Mouse (Mus musculus): ENCODE data around the gene Fbxo28. TPM values are rescaled to one million over a fixed set of nuclear protein-coding genes. Genes with fewer than 3 reads are reported as not detected.

The Fbxo28 gene
- total and polyA plus RNA-seq, 2 experiments from 2014 or later, result 7.7 to 27.9 TPM

GRCm38 (mm10) chr1:182358133-182358532 lies 16.7 kb upstream of the Fbxo28 start:
- DNase-seq (ENCODE audit: low spot score), result no peak
- no peak for TF ChIP-seq CTCF (IDR thresholded peaks at IDR 0.05; ENCODE audit: low read depth)
- no peak for TF ChIP-seq EP300 (IDR thresholded peaks at IDR 0.05; ENCODE audit: low read depth)
- H3K9me3 ChIP-seq (replicated peaks; ENCODE audit: control insufficient read depth, low read length), result no peaks in the 10 kb centered on the region
- no peak for ATAC-seq (ENCODE audit: insufficient read depth, low read depth)
- H3K27ac ChIP-seq (ENCODE audit: low read depth), result peak overlapping the region; percentile 43; the same call in 1 of the 2 replicates
- WGBS, result 65% methylated on average over 1 of the region's 1 CpGs
- H3K27me3 ChIP-seq (ENCODE audit: control insufficient read depth, insufficient read depth, low read length), result no peaks in the 10 kb centered on the region
- no peak overlapping the region for H3K4me2 ChIP-seq (ENCODE audit: low read depth, low read length)
- no peak overlapping the region for H3K4me3 ChIP-seq (ENCODE audit: low read depth, low read length)
- no peak overlapping the region for H3K9ac ChIP-seq (replicated peaks; ENCODE audit: low read depth, low read length)
- no peaks in the 10 kb centered on the region for H3K36me3 ChIP-seq (replicated peaks; ENCODE audit: control insufficient read depth, insufficient read depth, low read length)
- H3K4me1 ChIP-seq (ENCODE audit: control insufficient read depth, insufficient read depth), result no peaks in the 10 kb centered on the region

GRCm38 (mm10) chr1:182354504-182355147 lies 13.2 kb upstream of the Fbxo28 start:
- TF ChIP-seq CTCF (IDR thresholded peaks at IDR 0.05; ENCODE audit: low read depth) (no peak), EP300 (IDR thresholded peaks at IDR 0.05; ENCODE audit: low read depth) (no peak)
- no peak for ATAC-seq (ENCODE audit: insufficient read depth, low read depth)
- Histone ChIP-seq H3K4me3 (ENCODE audit: low read depth, low read length) (no peak overlapping the region), H3K9ac (replicated peaks; ENCODE audit: low read depth, low read length) (no peak overlapping the region), H3K27me3 (ENCODE audit: control insufficient read depth, insufficient read depth, low read length) (no peaks in the 10 kb centered on the region), H3K36me3 (replicated peaks; ENCODE audit: control insufficient read depth, insufficient read depth, low read length) (no peaks in the 10 kb centered on the region), H3K9me3 (replicated peaks; ENCODE audit: control insufficient read depth, low read length) (no peaks in the 10 kb centered on the region), H3K4me1 (ENCODE audit: control insufficient read depth, insufficient read depth) (no peaks in the 10 kb centered on the region), H3K4me2 (ENCODE audit: low read depth, low read length) (no peak overlapping the region), H3K27ac (ENCODE audit: low read depth) (no peak overlapping the region)
- DNase-seq (ENCODE audit: low spot score), result no peak
- WGBS, result 79% methylated on average over 11 of the region's 11 CpGs

- ATAC-seq (ENCODE audit: insufficient read depth, low read depth), result no peak
- Histone ChIP-seq H3K9ac (replicated peaks; ENCODE audit: low read depth, low read length) (no peak overlapping the region), H3K4me1 (ENCODE audit: control insufficient read depth, insufficient read depth) (no peaks in the 10 kb centered on the region), H3K36me3 (replicated peaks; ENCODE audit: control insufficient read depth, insufficient read depth, low read length) (no peaks in the 10 kb centered on the region), H3K27me3 (ENCODE audit: control insufficient read depth, insufficient read depth, low read length) (no peaks in the 10 kb centered on the region), H3K9me3 (replicated peaks; ENCODE audit: control insufficient read depth, low read length) (no peaks in the 10 kb centered on the region), H3K27ac (ENCODE audit: low read depth) (no peak overlapping the region), H3K4me3 (ENCODE audit: low read depth, low read length) (no peak overlapping the region), H3K4me2 (ENCODE audit: low read depth, low read length) (no peak overlapping the region)
- 63% methylated on average over 6 of the region's 6 CpGs for WGBS
- DNase-seq (ENCODE audit: low spot score), result no peak
- TF ChIP-seq CTCF (IDR thresholded peaks at IDR 0.05; ENCODE audit: low read depth) (no peak), EP300 (IDR thresholded peaks at IDR 0.05; ENCODE audit: low read depth) (no peak)
Measured at GRCm38 (mm10) chr1:182349557-182349956, 8.1 kb upstream of the Fbxo28 start.

- Histone ChIP-seq H3K27ac (ENCODE audit: low read depth) (peak overlapping the region; percentile 67), H3K9ac (replicated peaks; ENCODE audit: low read depth, low read length) (no peak overlapping the region), H3K4me1 (ENCODE audit: control insufficient read depth, insufficient read depth) (no peaks in the 10 kb centered on the region), H3K4me3 (ENCODE audit: low read depth, low read length) (no peak overlapping the region), H3K9me3 (replicated peaks; ENCODE audit: control insufficient read depth, low read length) (no peaks in the 10 kb centered on the region), H3K27me3 (ENCODE audit: control insufficient read depth, insufficient read depth, low read length) (no peaks in the 10 kb centered on the region), H3K36me3 (replicated peaks; ENCODE audit: control insufficient read depth, insufficient read depth, low read length) (no peaks in the 10 kb centered on the region), H3K4me2 (ENCODE audit: low read depth, low read length) (peak overlapping the region; percentile 24)
- no peak for DNase-seq (ENCODE audit: low spot score)
- TF ChIP-seq CTCF (IDR thresholded peaks at IDR 0.05; ENCODE audit: low read depth) (no peak), EP300 (IDR thresholded peaks at IDR 0.05; ENCODE audit: low read depth) (no peak)
- 19% methylated on average over 5 of the region's 5 CpGs for WGBS
- ATAC-seq (ENCODE audit: insufficient read depth, low read depth), result peak; percentile 49; the same call in 1 of the 2 replicates
Measured at GRCm38 (mm10) chr1:182346491-182346890, 5.1 kb upstream of the Fbxo28 start.

GRCm38 (mm10) chr1:182345857-182346256 lies 4.4 kb upstream of the Fbxo28 start:
- Histone ChIP-seq H3K9ac (replicated peaks; ENCODE audit: low read depth, low read length) (no peak overlapping the region), H3K4me1 (ENCODE audit: control insufficient read depth, insufficient read depth) (no peaks in the 10 kb centered on the region), H3K9me3 (replicated peaks; ENCODE audit: control insufficient read depth, low read length) (no peaks in the 10 kb centered on the region), H3K4me2 (ENCODE audit: low read depth, low read length) (no peak overlapping the region), H3K4me3 (ENCODE audit: low read depth, low read length) (no peak overlapping the region), H3K27me3 (ENCODE audit: control insufficient read depth, insufficient read depth, low read length) (no peaks in the 10 kb centered on the region), H3K36me3 (replicated peaks; ENCODE audit: control insufficient read depth, insufficient read depth, low read length) (no peaks in the 10 kb centered on the region), H3K27ac (ENCODE audit: low read depth) (no peak overlapping the region)
- no peak for ATAC-seq (ENCODE audit: insufficient read depth, low read depth)
- 72% methylated on average over 2 of the region's 2 CpGs for whole genome bisulfite sequencing
- TF ChIP-seq CTCF (IDR thresholded peaks at IDR 0.05; ENCODE audit: low read depth), result no peak
- no peak for TF ChIP-seq EP300 (IDR thresholded peaks at IDR 0.05; ENCODE audit: low read depth)
- no peak for DNase-seq (ENCODE audit: low spot score)

GRCm38 (mm10) chr1:182341993-182342392 lies 564 bp upstream of the Fbxo28 start:
- 38% methylated on average over 6 of the region's 6 CpGs for WGBS
- Histone ChIP-seq H3K4me2 (ENCODE audit: low read depth, low read length) (peak overlapping the region; percentile 100), H3K27me3 (ENCODE audit: control insufficient read depth, insufficient read depth, low read length) (no peaks in the 10 kb centered on the region), H3K4me1 (ENCODE audit: control insufficient read depth, insufficient read depth) (peaks cover 13% of the 10 kb centered on the region; the same call in 1 of the 2 replicates), H3K4me3 (ENCODE audit: low read depth, low read length) (peak overlapping the region; percentile 100), H3K36me3 (replicated peaks; ENCODE audit: control insufficient read depth, insufficient read depth, low read length) (no peaks in the 10 kb centered on the region), H3K9ac (replicated peaks; ENCODE audit: low read depth, low read length) (peak overlapping the region; percentile 98), H3K9me3 (replicated peaks; ENCODE audit: control insufficient read depth, low read length) (no peaks in the 10 kb centered on the region), H3K27ac (ENCODE audit: low read depth) (peak overlapping the region; percentile 44; the same call in 1 of the 2 replicates)
- TF ChIP-seq CTCF (IDR thresholded peaks at IDR 0.05; ENCODE audit: low read depth) (no peak), EP300 (IDR thresholded peaks at IDR 0.05; ENCODE audit: low read depth) (no peak)
- ATAC-seq (ENCODE audit: insufficient read depth, low read depth), result no peak
- DNase-seq (ENCODE audit: low spot score), result no peak
